Mouse (Mus musculus) forebrain, embryonic 16.5 days (tissue): ENCODE data around the gene Sema3d. TPM values are rescaled to one million over a fixed set of nuclear protein-coding genes. Genes with fewer than 3 reads are reported as not detected.
A peak's percentile ranks its signal among the peaks of the same experiment; 100 is the strongest.

Source experiments
- ATAC-seq: fragments of 200-750 bp; cut with Nextera tagmentation; 2 replicates; pipeline ENCODE4 v1.8.0; 2017; ENCODE audit warnings: mild to moderate bottlenecking, moderate library complexity
- H3K27ac ChIP-seq: fragments of 300-500 bp; sonication (generic); 2 replicates; pipeline ENCODE4 v1.5.1; 2014; ENCODE audit warnings: low read length, control low read depth
- H3K27me3 ChIP-seq: fragments of 300-500 bp; sonication (generic); replicated peaks from 2 replicates; pipeline ENCODE4 v1.6.1; 2014; ENCODE audit warnings: low read length; ENCODE audit not compliant: control insufficient read depth, insufficient read depth
- H3K36me3 ChIP-seq: fragments of 300-500 bp; sonication (generic); 2 replicates; pipeline ENCODE4 v1.6.1; 2014; ENCODE audit not compliant: control insufficient read depth, insufficient read depth
- H3K4me1 ChIP-seq: fragments of 300-500 bp; sonication (generic); replicated peaks from 2 replicates; pipeline ENCODE4 v1.6.1; 2014; ENCODE audit warnings: low read length; ENCODE audit not compliant: control insufficient read depth, insufficient read depth
- H3K4me2 ChIP-seq: fragments of 300-500 bp; sonication (generic); 2 replicates; pipeline ENCODE4 v1.6.1; 2014; ENCODE audit warnings: mild to moderate bottlenecking, low read length, control low read depth
- H3K4me3 ChIP-seq: fragments of 300-500 bp; sonication (generic); replicated peaks from 2 replicates; pipeline ENCODE4 v1.5.1; 2014; ENCODE audit warnings: mild to moderate bottlenecking, low read length, control low read depth
- H3K9ac ChIP-seq: fragments of 300-500 bp; sonication (generic); replicated peaks from 2 replicates; pipeline ENCODE4 v1.6.1; 2014; ENCODE audit warnings: low read depth, low read length, control low read depth
- H3K9me3 ChIP-seq: fragments of 300-500 bp; sonication (generic); 2 replicates; pipeline ENCODE4 v1.6.1; 2016; ENCODE audit warnings: low read length; ENCODE audit not compliant: control insufficient read depth
- WGBS: fragments of 180-500 bp; shearing (Covaris S2); extraction: QIAGEN DNeasy Blood & Tissue Kit; methylation state at CpG from one replicate; pipeline ENCODE4 v1.1.7; 2014; 5-methylcytosine and 5-hydroxymethylcytosine counted together
- polyA plus RNA-seq: library from polyadenylated mRNA; unstranded; fragments of >200 nt; fragmentation: Nextera tagmentation; extraction: Ambion mirVana; gene quantifications from 2 replicates; pipeline ENCODE4 v1.2.1, GENCODE M21; 2015

Gene Sema3d
- polyA plus RNA-seq, 1 experiment from 2014 or later: 1.8 TPM

- no peak overlapping the region for H3K27ac ChIP-seq
- no peak overlapping the region for H3K4me3 ChIP-seq
- no peaks in the 10 kb centered on the region for H3K36me3 ChIP-seq
- H3K4me2 ChIP-seq: no peak overlapping the region
- ATAC-seq: no peak
- H3K4me1 ChIP-seq: no peaks in the 10 kb centered on the region
- no peaks in the 10 kb centered on the region for H3K9me3 ChIP-seq
- H3K27me3 ChIP-seq: no peaks in the 10 kb centered on the region
- no peak overlapping the region for H3K9ac ChIP-seq
- WGBS: 31% methylated on average over 2 of the region's 2 CpGs
Observed at GRCm38 (mm10) chr5:12541268-12541667, 158.1 kb downstream of the Sema3d start.

DNA sequence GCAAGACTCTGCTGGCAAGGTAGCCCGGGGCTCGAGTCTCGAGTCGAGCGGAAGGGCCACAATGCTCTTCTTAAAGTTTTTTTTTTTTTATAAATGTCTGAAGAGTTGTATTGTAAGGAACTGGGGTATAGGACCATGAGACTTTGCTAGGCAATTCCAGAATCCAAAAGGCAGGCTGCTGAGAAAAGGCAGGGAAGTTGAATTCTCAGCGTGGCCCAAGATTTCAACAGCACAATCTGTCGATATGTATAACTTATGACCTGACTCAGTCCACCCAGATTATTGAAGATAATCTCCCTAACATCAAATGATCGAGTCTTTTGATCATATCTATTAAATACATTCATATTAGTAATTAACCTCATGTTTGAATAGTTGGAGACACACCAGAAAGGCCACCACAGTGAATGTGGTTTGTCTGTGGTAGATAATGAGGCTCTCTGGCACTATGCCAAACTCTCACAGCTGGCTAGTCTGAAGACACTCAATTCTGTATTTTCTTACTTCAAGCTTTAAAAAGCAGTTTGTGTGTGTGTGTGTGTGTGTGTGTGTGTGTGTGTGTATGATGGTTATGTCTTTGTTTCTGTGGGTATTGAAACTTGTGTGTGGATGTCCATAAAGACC lies 166.0 kb downstream of the Sema3d start:
- H3K4me2 ChIP-seq: no peak overlapping the region
- 73% methylated on average over 8 of the region's 8 CpGs for WGBS
- no peak overlapping the region for H3K9ac ChIP-seq
- H3K36me3 ChIP-seq: no peaks in the 10 kb centered on the region
- H3K27ac ChIP-seq: no peak overlapping the region
- H3K4me3 ChIP-seq: no peak overlapping the region
- H3K4me1 ChIP-seq: no peaks in the 10 kb centered on the region
- no peaks in the 10 kb centered on the region for H3K27me3 ChIP-seq
- no peaks in the 10 kb centered on the region for H3K9me3 ChIP-seq
- peak; percentile 50; the same call in 1 of the 2 replicates for ATAC-seq

DNA sequence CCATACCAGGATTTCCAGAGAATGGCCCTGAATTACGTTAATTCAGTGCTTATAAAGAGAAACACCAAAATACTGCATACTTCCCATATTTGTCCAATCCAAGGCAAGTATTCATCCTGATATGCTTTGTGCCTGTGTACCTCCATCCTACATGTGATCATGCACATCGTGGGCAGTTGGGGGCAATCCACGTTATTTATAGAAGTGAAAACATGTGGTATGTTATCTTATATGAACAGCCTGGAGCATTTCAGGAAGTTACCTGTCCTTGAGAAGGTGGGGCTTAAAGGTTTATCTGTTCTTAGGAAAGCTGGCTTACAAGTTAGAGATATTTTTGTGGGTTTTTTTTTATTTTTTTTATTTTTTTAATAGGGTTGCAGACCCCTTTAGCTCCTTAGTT lies 172.2 kb downstream of the Sema3d start:
- no peaks in the 10 kb centered on the region for H3K27me3 ChIP-seq
- no peaks in the 10 kb centered on the region for H3K4me1 ChIP-seq
- H3K36me3 ChIP-seq: no peaks in the 10 kb centered on the region
- H3K4me3 ChIP-seq: no peak overlapping the region
- no peaks in the 10 kb centered on the region for H3K9me3 ChIP-seq
- no peak overlapping the region for H3K27ac ChIP-seq
- 90% methylated on average over 3 of the region's 3 CpGs for WGBS
- H3K4me2 ChIP-seq: no peak overlapping the region
- ATAC-seq: no peak
- H3K9ac ChIP-seq: no peak overlapping the region

- Histone ChIP-seq H3K9ac (no peak overlapping the region), H3K36me3 (no peaks in the 10 kb centered on the region), H3K27me3 (no peaks in the 10 kb centered on the region), H3K9me3 (no peaks in the 10 kb centered on the region), H3K4me2 (no peak overlapping the region), H3K4me1 (no peaks in the 10 kb centered on the region), H3K4me3 (no peak overlapping the region), H3K27ac (no peak overlapping the region)
- peak; percentile 49; the same call in 1 of the 2 replicates for ATAC-seq
- WGBS: 41% methylated on average over 2 of the region's 2 CpGs
Observed at GRCm38 (mm10) chr5:12557889-12558288, 174.7 kb downstream of the Sema3d start.

DNA sequence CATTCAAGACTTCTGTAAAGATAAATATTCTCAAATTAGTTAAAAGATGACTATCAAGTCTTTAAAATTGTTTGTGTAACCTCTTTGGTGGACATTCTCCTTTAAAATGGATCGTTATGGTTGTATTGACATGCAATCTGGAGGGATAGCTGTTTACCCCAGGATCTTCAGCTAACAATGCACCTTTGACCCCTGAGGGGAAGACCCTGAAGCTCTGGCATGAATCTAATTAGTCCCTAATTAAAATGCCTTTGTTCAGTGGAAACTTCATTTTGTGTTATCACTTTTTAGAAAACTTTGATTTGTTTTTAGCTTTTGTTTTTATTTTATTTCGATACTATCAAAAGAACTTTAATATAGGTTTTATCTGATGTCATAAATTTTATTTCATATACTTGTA lies 178.6 kb downstream of the Sema3d start:
- Histone ChIP-seq H3K27ac (no peak overlapping the region), H3K36me3 (no peaks in the 10 kb centered on the region), H3K4me2 (no peak overlapping the region), H3K9me3 (no peaks in the 10 kb centered on the region), H3K9ac (no peak overlapping the region), H3K4me3 (no peak overlapping the region), H3K27me3 (no peaks in the 10 kb centered on the region), H3K4me1 (no peaks in the 10 kb centered on the region)
- WGBS: 1% methylated on average over 2 of the region's 2 CpGs
- ATAC-seq: no peak

DNA sequence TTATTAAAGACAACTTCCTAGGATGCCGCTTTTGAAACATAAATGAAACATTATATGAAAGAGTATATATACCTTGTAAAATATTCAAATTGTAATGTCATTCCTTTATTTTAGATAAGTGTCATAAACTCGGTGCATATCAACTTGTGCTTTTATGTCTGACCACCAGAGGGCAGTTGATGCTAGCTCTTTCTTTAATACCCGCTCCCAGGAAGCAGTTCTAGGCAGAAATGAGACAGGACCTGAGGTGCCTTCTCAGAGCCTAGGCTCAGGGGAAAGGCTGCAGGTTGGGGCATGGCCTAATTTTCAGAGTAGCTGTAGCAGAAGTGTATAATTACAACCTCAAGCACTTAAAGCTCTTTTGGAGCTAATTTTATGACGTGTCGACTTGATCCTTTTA lies 179.0 kb downstream of the Sema3d start:
- Histone ChIP-seq H3K4me2 (no peak overlapping the region), H3K27ac (no peak overlapping the region), H3K27me3 (no peaks in the 10 kb centered on the region), H3K4me3 (no peak overlapping the region), H3K4me1 (no peaks in the 10 kb centered on the region), H3K9me3 (no peaks in the 10 kb centered on the region), H3K9ac (no peak overlapping the region), H3K36me3 (no peaks in the 10 kb centered on the region)
- 35% methylated on average over 5 of the region's 5 CpGs for whole genome bisulfite sequencing
- ATAC-seq: peak; percentile 78

- WGBS: 90% methylated on average over 11 of the region's 11 CpGs
Observed at GRCm38 (mm10) chr5:12563132-12563531, 179.9 kb downstream of the Sema3d start.

GRCm38 (mm10) chr5:12564602-12565220 lies 181.5 kb downstream of the Sema3d start:
- WGBS: 40% methylated on average over 2 of the region's 2 CpGs
- ATAC-seq: peak; percentile 90
- H3K4me3 ChIP-seq: no peak overlapping the region
- H3K27ac ChIP-seq: no peak overlapping the region
- H3K36me3 ChIP-seq: no peaks in the 10 kb centered on the region
- H3K4me1 ChIP-seq: no peaks in the 10 kb centered on the region
- H3K27me3 ChIP-seq: no peaks in the 10 kb centered on the region
- H3K9ac ChIP-seq: no peak overlapping the region
- no peaks in the 10 kb centered on the region for H3K9me3 ChIP-seq
- H3K4me2 ChIP-seq: no peak overlapping the region

More at GRCm38 (mm10) chr5:12563132-12563531, 179.9 kb downstream of the Sema3d start:
- no peaks in the 10 kb centered on the region for H3K36me3 ChIP-seq
- no peak overlapping the region for H3K4me2 ChIP-seq
- H3K4me3 ChIP-seq: no peak overlapping the region
- H3K27ac ChIP-seq: no peak overlapping the region
- H3K9me3 ChIP-seq: no peaks in the 10 kb centered on the region
- no peak overlapping the region for H3K9ac ChIP-seq
- H3K4me1 ChIP-seq: no peaks in the 10 kb centered on the region
- no peaks in the 10 kb centered on the region for H3K27me3 ChIP-seq
- ATAC-seq: no peak

DNA sequence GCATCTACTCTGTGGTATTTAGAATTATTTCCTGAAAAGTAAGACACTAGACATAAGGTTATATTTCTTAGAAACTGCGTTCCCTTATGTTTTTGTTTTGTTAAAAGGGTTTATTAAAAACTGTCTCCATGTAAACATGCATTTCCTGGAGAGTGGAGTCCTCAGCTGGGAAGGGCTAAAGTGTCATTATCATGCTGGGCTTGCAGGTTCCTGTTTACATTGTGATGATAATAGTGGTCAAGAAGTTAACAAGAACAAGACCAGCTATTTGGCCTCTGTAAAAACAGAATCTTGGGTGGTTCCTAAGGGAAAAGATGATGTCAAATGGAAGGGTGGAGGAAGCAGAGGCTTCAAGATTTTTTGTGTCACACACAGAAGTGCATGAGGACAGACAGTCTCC lies 183.4 kb downstream of the Sema3d start:
- Histone ChIP-seq H3K9me3 (no peaks in the 10 kb centered on the region), H3K4me2 (no peak overlapping the region), H3K27me3 (no peaks in the 10 kb centered on the region), H3K27ac (no peak overlapping the region), H3K4me1 (no peaks in the 10 kb centered on the region), H3K4me3 (no peak overlapping the region), H3K36me3 (no peaks in the 10 kb centered on the region), H3K9ac (no peak overlapping the region)
- 85% methylated on average over 1 of the region's 1 CpGs for WGBS
- ATAC-seq: no peak
